Mouse (Mus musculus) A20 (cell line): Measurements from ENCODE around the gene Yipf4.

Source experiments
- DNase-seq: peaks from one replicate; pipeline ENCODE4 v3.0.0-alpha.2; 2011; ENCODE audit warnings: low read depth, low spot score

Yipf4 gene

DNA sequence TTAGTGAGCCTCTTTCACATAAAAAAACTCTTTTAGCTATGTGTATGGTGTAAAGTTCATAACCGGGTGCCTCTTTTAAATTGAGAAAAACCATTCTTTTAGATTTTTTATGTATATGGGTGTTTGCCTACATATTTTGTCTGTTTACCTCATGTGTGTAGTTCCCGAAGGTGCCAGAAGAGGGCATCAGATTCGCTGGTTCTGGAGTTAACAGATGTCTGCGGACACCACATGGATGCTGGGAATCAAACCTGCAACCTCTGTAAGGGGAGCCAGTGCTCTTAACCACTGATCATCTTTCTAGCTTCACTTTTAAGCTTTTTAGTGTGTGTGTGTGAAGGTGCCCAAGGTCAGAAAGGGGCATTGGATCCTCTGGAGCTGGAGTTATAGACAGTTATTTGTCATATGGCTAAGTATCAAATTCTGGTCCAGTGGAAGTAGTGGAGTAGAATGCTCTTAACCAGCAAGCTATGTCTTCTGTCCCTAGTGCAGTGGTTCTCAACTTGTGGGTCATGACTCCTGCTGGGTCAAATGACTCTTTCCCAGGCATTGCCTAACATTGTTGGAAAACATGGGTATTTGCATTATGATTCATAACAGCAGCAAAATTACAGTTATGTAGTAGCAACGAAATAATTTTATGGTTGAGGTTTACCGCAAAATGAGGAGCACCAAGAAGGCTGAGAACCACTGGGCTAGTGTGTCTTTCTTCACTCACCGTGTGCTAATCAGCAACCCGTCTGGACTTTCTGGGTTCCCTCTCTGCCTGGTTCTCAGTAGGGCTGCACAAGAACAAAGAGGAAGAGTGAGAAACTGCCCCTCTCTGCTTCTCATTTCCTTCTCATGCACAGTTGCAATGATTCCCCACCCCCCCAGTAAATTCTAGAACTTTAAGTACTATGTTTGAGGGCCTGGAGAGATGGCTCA, 33.8 kb downstream of the Yipf4 start:
- peak; percentile 35 for DNase-seq

- no peak for DNase-seq
Measured at GRCm38 (mm10) chr17:74526117-74526516, 36.8 kb downstream of the Yipf4 start.

DNA sequence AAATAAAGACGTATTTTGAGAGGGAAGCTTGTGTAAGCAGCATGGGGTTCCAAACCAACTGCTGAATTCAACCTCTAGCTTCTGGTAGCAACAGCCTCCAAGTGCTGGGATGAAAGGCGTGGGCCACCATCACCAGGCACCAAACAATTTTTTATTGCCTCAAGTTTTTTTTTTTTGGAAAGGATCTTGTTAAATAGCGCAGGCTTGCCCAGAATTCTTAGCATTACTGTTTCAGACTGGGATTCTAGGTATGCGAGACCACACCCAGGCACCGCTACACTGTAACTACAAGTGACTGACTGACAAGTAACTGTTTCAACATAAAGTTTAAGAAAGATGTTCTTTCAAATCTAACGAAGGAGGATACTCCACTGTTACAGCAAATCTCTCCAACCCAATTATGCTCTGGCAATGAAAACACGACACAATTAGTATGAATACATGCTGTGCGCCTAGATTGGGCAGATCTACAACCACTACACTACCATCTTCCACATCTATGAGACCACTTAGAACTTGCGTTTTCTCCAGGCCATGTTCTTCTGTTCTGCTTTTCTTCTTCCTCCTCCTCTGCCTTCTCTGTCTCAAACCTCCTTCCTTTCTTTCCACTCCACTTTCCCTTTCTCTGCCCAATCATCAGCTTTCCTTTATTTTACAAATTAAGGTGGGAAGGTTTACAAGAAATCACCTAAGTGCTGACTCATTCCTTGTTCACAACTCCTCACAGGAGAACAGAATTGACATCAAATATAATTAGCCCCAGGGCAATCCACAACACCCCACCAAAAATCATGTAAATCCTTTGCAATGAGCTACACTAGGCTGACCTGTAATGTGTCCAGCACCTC, 37.7 kb downstream of the Yipf4 start:
- DNase-seq: peak; percentile 54

GRCm38 (mm10) chr17:74527729-74528607, 38.7 kb downstream of the Yipf4 start, which contains the start of gene Birc6:
Gene Birc6, plus strand, starts transcription at chr17:74528295.
- DNase-seq: peak; percentile 100

- no peak for DNase-seq
Measured at GRCm38 (mm10) chr17:74528648-74529532, 39.6 kb downstream of the Yipf4 start.

DNA sequence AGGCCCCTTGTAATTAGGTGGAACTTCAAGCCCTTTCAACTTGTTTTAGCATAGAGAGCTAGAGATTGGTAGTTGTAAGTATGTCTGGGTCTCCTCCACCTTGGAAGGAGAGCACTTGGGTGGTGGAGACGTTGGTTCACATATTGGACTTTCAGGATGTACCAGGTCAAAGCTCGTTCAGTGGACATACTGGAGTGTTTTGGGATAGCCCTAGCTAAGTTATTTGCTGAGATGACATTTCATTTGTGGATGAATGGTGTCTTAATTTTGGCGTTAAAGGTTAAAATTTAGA, 40.2 kb downstream of the Yipf4 start:
- DNase-seq: peak; percentile 44

- DNase-seq: no peak
Measured at GRCm38 (mm10) chr17:74534971-74535370, 45.7 kb downstream of the Yipf4 start.

- no peak for DNase-seq
Measured at GRCm38 (mm10) chr17:74537526-74537925, 48.2 kb downstream of the Yipf4 start.

DNA sequence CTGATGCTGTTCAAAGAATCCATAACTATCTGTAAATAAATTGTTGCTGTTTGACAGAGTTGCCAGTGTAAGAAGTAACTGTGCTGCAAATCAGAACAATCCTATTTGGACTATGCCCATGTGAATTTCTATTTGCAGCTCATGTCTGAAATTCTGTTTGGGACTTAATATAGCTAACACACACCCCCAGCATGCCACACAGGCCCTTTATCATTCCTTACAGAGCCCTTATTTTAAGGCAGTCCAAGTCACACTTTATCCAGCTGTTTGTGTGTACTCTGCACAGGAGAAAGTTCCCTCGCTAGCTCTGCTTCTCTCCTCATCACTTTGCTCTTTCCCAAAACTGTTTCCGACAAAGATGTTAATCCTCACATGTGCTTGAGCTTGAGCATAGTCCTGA, 54.3 kb downstream of the Yipf4 start:
- no peak for DNase-seq
